Mouse (Mus musculus): ENCODE measurements around the gene Mfsd4b1.

DNA sequence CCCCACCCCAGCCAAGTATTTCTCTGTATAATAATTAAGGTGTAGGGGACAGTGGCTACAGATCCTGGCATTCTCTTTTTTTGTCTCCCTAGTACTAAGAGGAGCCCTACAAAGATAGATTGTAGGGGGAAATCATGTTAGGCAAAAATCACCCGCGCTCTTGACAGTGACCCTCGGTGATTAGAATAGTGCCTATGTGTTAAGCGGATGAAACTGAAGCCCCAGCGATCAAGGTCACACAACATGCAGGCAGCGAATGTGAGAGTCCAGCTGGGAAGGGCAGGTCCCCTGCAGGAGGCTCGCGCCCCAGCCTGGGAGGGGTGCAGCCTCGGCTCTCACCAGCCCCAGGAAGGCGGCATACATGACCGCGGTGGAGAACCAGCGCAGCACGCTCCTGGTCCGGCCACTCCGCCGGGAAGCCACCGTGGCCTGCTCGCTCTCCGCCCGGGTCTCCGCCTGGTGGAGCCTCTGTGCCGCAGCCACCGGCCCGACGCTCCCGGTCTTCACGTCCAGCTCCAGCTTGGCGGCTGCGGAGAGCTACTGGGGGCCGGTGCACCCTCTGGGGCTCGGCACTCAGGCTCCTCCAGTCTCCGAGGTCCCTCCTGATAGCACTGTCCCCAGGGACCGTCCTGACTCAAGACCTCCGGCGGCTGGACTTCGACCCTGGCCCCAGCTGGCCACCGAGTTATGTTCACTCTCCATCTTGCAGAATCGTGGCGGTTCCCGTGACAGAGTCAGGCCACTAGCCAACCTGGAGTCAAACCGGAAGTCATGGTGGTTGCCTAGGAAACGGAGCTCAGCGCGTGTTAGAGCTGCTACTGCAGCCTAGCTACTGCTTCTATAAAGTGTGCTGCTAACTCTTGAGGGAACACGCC is at the start of gene Mfsd4b1:
- no peak for TF ChIP-seq TCF12 (IDR thresholded peaks at IDR 0.05; ENCODE audit: low read depth, low read length)
- TF ChIP-seq MAX (IDR thresholded peaks at IDR 0.05; ENCODE audit: low read length), result no peak
- no peak for TF ChIP-seq CTCF (IDR thresholded peaks at IDR 0.05 in 2 of 3, conservative IDR thresholded peaks at IDR 0.05 in 1 of 3; ENCODE audit: control insufficient read depth in 1 of 3, insufficient read depth in 1 of 3, low read depth in 2 of 3, low read length in 3 of 3, poor library complexity in 1 of 3, severe bottlenecking in 1 of 3)
- TF ChIP-seq CHD2 (IDR thresholded peaks at IDR 0.05; ENCODE audit: low read length), result no peak
- TF ChIP-seq HCFC1 (IDR thresholded peaks at IDR 0.05; ENCODE audit: low read depth, low read length), result no peak
- TF ChIP-seq TBP (IDR thresholded peaks at IDR 0.05; ENCODE audit: low read depth, low read length), result no peak
- TF ChIP-seq MAFK (IDR thresholded peaks at IDR 0.05; ENCODE audit: borderline replicate concordance, low read depth, low read length), result no peak
- no peak for TF ChIP-seq EP300 (IDR thresholded peaks at IDR 0.05; ENCODE audit: low read depth in 1 of 2, low read length in 2 of 2)
- no peak for TF ChIP-seq POLR2A (IDR thresholded peaks at IDR 0.05; ENCODE audit: control insufficient read depth in 1 of 2, insufficient read depth in 1 of 2, low read depth in 1 of 2, low read length in 2 of 2, poor library complexity in 1 of 2)
- no peak for TF ChIP-seq SIN3A (IDR thresholded peaks at IDR 0.05; ENCODE audit: low read length)
- TF ChIP-seq ZKSCAN1 (IDR thresholded peaks at IDR 0.05; ENCODE audit: low read depth, low read length), result no peak
- TF ChIP-seq ZMIZ1 (IDR thresholded peaks at IDR 0.05; ENCODE audit: low read depth, low read length), result no peak
